Mouse (Mus musculus) liver, embryonic 13.5 days (tissue): ENCODE measurements around the gene Pin1rt1. TPM values are rescaled to one million over a fixed set of nuclear protein-coding genes. Genes with fewer than 3 reads are reported as not detected.

Experiments used
- ATAC-seq: fragments of 200-750 bp; cut with Nextera tagmentation; 2 replicates; pipeline ENCODE4 v1.8.0; 2017; ENCODE audit warnings: low read depth, mild to moderate bottlenecking, moderate number of reproducible peaks, moderate library complexity
- DNase-seq: peaks from one replicate; pipeline ENCODE4 v3.0.0; 2022
- H3K27ac ChIP-seq: fragments of 300-500 bp; sonication (generic); 2 replicates; pipeline ENCODE4 v1.5.1; 2015; ENCODE audit warnings: moderate library complexity, mild to moderate bottlenecking, inconsistent platforms
- H3K27me3 ChIP-seq: fragments of 300-500 bp; sonication (generic); 2 replicates; pipeline ENCODE4 v1.6.1; 2015; ENCODE audit warnings: mild to moderate bottlenecking, inconsistent platforms
- H3K36me3 ChIP-seq: fragments of 300-500 bp; sonication (generic); 2 replicates; pipeline ENCODE4 v1.6.1; 2015; ENCODE audit warnings: mild to moderate bottlenecking, inconsistent platforms
- H3K4me1 ChIP-seq: fragments of 300-500 bp; sonication (generic); replicated peaks from 2 replicates; pipeline ENCODE4 v1.6.1; 2015; ENCODE audit warnings: inconsistent platforms
- H3K4me2 ChIP-seq: fragments of 300-500 bp; sonication (generic); 2 replicates; pipeline ENCODE4 v1.6.1; 2015; ENCODE audit warnings: inconsistent platforms, mild to moderate bottlenecking, moderate library complexity
- H3K4me3 ChIP-seq: fragments of 300-500 bp; sonication (generic); replicated peaks from 2 replicates; pipeline ENCODE4 v1.5.1; 2015; ENCODE audit warnings: mild to moderate bottlenecking, inconsistent platforms
- H3K9ac ChIP-seq: fragments of 300-500 bp; sonication (generic); 2 replicates; pipeline ENCODE4 v1.6.1; 2015; ENCODE audit warnings: mild to moderate bottlenecking, inconsistent platforms
- H3K9me3 ChIP-seq: fragments of 300-500 bp; sonication (generic); replicated peaks from 2 replicates; pipeline ENCODE4 v1.6.1; 2016; ENCODE audit warnings: inconsistent platforms
- WGBS: fragments of 180-500 bp; shearing (Covaris S2); methylation state at CpG from one replicate; pipeline ENCODE4 v1.1.7; 2015; ENCODE audit not compliant: insufficient replicate concordance; 5-methylcytosine and 5-hydroxymethylcytosine counted together
- polyA plus RNA-seq: library from polyadenylated mRNA; unstranded; fragments of >200 nt; fragmentation: Nextera tagmentation; extraction: Ambion mirVana; gene quantifications from 2 replicates; pipeline ENCODE4 v1.2.1, GENCODE M21; 2015

Gene Pin1rt1
- not detected in 2 replicates for polyA plus RNA-seq

DNA sequence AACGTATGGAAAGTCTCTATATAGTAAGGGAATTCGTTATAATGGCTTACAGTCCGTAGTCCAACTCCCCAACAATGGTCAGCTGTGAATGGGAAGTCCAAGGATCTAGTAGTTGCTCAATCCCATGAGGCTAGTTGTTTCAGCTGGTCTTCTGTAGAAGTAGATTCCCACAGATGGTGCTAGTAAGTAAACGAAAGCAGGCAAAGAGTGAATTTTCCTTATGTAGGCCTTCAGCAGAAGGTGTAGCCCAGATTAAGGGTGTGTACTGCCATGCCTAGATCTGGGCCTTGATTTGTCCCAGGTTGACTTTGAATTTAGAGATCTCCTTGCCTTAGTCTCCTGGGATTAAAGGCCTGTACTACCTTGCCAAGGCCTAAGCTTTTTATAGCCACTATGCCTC, at the start of gene Pin1rt1:
Pin1rt1 (minus strand) TSS at position 101 of the 400 bp plus-strand sequence.
- Histone ChIP-seq H3K27me3 (peaks cover 27% of the 10 kb centered on the region), H3K4me2 (no peak within 1 kb of the TSS), H3K9me3 (no peaks in the 10 kb centered on the region), H3K27ac (no peak within 1 kb of the TSS), H3K4me3 (no peak within 1 kb of the TSS), H3K4me1 (peaks cover 4% of the 10 kb centered on the region), H3K36me3 (no peaks in the 10 kb centered on the region), H3K9ac (no peak within 1 kb of the TSS)
- 72% methylated on average over 4 of the region's 4 CpGs for WGBS
- ATAC-seq (no peak), DNase-seq (no peak)

DNA sequence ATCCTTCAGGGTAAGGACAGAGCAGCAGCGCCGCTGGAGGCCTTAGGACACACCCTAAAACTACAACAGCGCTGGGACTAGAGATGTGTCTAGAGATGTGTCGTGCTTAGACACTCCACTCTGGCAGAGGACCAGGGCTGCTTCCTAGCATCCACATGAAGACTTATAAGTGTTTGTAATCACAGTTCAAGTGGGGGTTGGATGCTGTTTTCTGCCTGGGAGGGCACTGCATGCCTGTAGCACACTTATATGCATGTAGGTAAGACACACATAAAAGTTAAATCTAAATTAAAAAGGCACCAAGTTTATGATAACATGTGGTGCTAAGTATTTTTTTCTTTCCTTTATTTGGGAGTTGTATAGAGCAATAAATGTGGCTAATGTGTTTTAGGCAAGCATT, 47.8 kb upstream of the Pin1rt1 start:
- 73% methylated on average over 4 of the region's 4 CpGs for WGBS
- no peak for ATAC-seq
- DNase-seq = no peak
- no peaks in the 10 kb centered on the region for H3K4me1 ChIP-seq
- peaks cover 9% of the 10 kb centered on the region for H3K36me3 ChIP-seq
- H3K4me3 ChIP-seq = no peak overlapping the region
- no peak overlapping the region for H3K4me2 ChIP-seq
- no peak overlapping the region for H3K27ac ChIP-seq
- H3K27me3 ChIP-seq = no peaks in the 10 kb centered on the region
- H3K9ac ChIP-seq = no peak overlapping the region
- no peaks in the 10 kb centered on the region for H3K9me3 ChIP-seq

- H3K9ac ChIP-seq = no peak overlapping the region
- H3K4me3 ChIP-seq = no peak overlapping the region
- DNase-seq (no peak), ATAC-seq (no peak)
- no peaks in the 10 kb centered on the region for H3K27me3 ChIP-seq
- 43% methylated on average over 8 of the region's 8 CpGs for WGBS
- H3K36me3 ChIP-seq = peaks cover 9% of the 10 kb centered on the region
- H3K9me3 ChIP-seq = no peaks in the 10 kb centered on the region
- no peak overlapping the region for H3K27ac ChIP-seq
- H3K4me1 ChIP-seq = no peaks in the 10 kb centered on the region
- H3K4me2 ChIP-seq = no peak overlapping the region
Measured at GRCm38 (mm10) chr2:104763134-104763703, 47.0 kb upstream of the Pin1rt1 start.

GRCm38 (mm10) chr2:104750611-104751010, 34.4 kb upstream of the Pin1rt1 start:
- 49% methylated on average over 3 of the region's 3 CpGs for WGBS
- Histone ChIP-seq H3K4me3 (no peak overlapping the region), H3K4me1 (no peaks in the 10 kb centered on the region), H3K9ac (no peak overlapping the region), H3K27me3 (no peaks in the 10 kb centered on the region), H3K9me3 (no peaks in the 10 kb centered on the region), H3K36me3 (no peaks in the 10 kb centered on the region), H3K4me2 (no peak overlapping the region), H3K27ac (no peak overlapping the region)
- ATAC-seq (no peak), DNase-seq (no peak)

GRCm38 (mm10) chr2:104748652-104749183, 32.5 kb upstream of the Pin1rt1 start:
- WGBS = 59% methylated on average over 5 of the region's 5 CpGs
- Histone ChIP-seq H3K9ac (no peak overlapping the region), H3K27me3 (no peaks in the 10 kb centered on the region), H3K4me2 (no peak overlapping the region), H3K9me3 (no peaks in the 10 kb centered on the region), H3K4me1 (no peaks in the 10 kb centered on the region), H3K36me3 (no peaks in the 10 kb centered on the region), H3K27ac (no peak overlapping the region), H3K4me3 (no peak overlapping the region)
- ATAC-seq = no peak
- DNase-seq = no peak

DNA sequence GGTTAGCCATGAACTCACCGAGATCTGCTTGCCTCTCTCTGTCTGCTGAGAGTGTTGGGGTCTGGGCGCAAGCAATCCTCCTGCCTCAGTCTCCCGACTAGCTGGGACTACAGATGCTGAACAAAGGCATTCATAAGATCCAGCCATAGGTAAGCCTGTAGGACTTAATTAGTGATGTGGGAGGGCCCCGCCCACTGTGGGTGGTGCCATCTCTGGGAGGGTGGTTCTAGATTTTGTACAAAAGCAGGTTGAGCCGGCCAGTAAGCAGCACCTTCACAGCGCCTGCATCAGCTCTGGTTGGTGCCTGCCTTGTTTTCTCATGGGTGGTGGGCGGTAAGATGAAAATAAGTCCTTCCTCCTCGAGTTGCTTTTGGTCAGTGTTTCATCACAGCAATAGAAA, 30.1 kb upstream of the Pin1rt1 start:
- Histone ChIP-seq H3K36me3 (no peaks in the 10 kb centered on the region), H3K4me2 (no peak overlapping the region), H3K27me3 (peaks cover 24% of the 10 kb centered on the region), H3K4me3 (no peak overlapping the region), H3K27ac (no peak overlapping the region), H3K4me1 (peaks cover 2% of the 10 kb centered on the region; the same call in 1 of the 2 replicates), H3K9ac (no peak overlapping the region), H3K9me3 (no peaks in the 10 kb centered on the region)
- no peak for ATAC-seq
- peak; percentile 34 for DNase-seq
- WGBS = 42% methylated on average over 8 of the region's 8 CpGs

- Histone ChIP-seq H3K4me1 (peaks cover 2% of the 10 kb centered on the region; the same call in 1 of the 2 replicates), H3K4me3 (no peak overlapping the region), H3K4me2 (no peak overlapping the region), H3K9ac (no peak overlapping the region), H3K9me3 (no peaks in the 10 kb centered on the region), H3K27ac (no peak overlapping the region), H3K36me3 (no peaks in the 10 kb centered on the region), H3K27me3 (peaks cover 41% of the 10 kb centered on the region)
- DNase-seq = no peak
- no peak for ATAC-seq
- WGBS = 46% methylated on average over 5 of the region's 5 CpGs
Measured at GRCm38 (mm10) chr2:104743971-104744370, 27.8 kb upstream of the Pin1rt1 start.

DNA sequence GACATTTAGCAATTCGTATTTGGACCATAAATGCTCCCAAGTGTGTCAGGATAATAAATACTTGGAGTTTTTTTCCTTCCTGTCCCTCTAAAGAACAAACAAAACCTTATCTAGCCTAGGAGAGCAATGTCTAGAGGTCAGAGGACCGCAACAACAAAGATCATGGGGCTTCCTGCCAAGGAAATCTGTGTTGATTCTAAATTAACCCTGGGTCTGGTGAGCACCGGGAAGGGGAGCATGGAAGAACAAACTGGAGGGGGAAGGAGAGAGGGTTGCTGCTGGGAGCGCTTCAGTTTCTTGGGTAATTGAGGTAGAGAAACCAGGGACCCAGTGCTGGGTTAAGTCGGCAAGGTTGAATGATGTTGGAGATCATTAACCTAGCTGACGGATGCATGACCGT, 27.0 kb upstream of the Pin1rt1 start:
- Histone ChIP-seq H3K4me1 (peaks cover 2% of the 10 kb centered on the region; the same call in 1 of the 2 replicates), H3K27me3 (peaks cover 41% of the 10 kb centered on the region), H3K4me2 (peak overlapping the region; percentile 82), H3K27ac (no peak overlapping the region), H3K9ac (peak overlapping the region; percentile 73), H3K36me3 (no peaks in the 10 kb centered on the region), H3K4me3 (peak overlapping the region; percentile 67), H3K9me3 (no peaks in the 10 kb centered on the region)
- no peak for DNase-seq
- peak; percentile 19; the same call in 1 of the 2 replicates for ATAC-seq
- WGBS = 13% methylated on average over 7 of the region's 7 CpGs

GRCm38 (mm10) chr2:104742741-104743064, 26.5 kb upstream of the Pin1rt1 start, which contains the start of gene Depdc7:
Depdc7 (minus strand) TSS chr2:104742878.
- DNase-seq = peak; percentile 90
- Histone ChIP-seq H3K4me1 (peaks cover 2% of the 10 kb centered on the region; the same call in 1 of the 2 replicates), H3K4me2 (peak within 1 kb of the TSS; percentile 82), H3K27ac (peak within 1 kb of the TSS; percentile 61), H3K4me3 (peak within 1 kb of the TSS; percentile 67), H3K9me3 (no peaks in the 10 kb centered on the region), H3K27me3 (peaks cover 41% of the 10 kb centered on the region), H3K9ac (peak within 1 kb of the TSS; percentile 73), H3K36me3 (no peaks in the 10 kb centered on the region)
- WGBS = under 1% methylated on average over 29 of the region's 31 CpGs
- peak; percentile 89 for ATAC-seq

GRCm38 (mm10) chr2:104741896-104742740, 25.9 kb upstream of the Pin1rt1 start:
- no peaks in the 10 kb centered on the region for H3K9me3 ChIP-seq
- H3K4me2 ChIP-seq = peak overlapping the region; percentile 82
- DNase-seq (no peak), ATAC-seq (no peak)
- peak overlapping the region; percentile 61 for H3K27ac ChIP-seq
- no peaks in the 10 kb centered on the region for H3K36me3 ChIP-seq
- peaks cover 2% of the 10 kb centered on the region; the same call in 1 of the 2 replicates for H3K4me1 ChIP-seq
- 7% methylated on average over 42 of the region's 46 CpGs for WGBS
- peak overlapping the region; percentile 67 for H3K4me3 ChIP-seq
- peak overlapping the region; percentile 73 for H3K9ac ChIP-seq
- H3K27me3 ChIP-seq = peaks cover 41% of the 10 kb centered on the region

DNA sequence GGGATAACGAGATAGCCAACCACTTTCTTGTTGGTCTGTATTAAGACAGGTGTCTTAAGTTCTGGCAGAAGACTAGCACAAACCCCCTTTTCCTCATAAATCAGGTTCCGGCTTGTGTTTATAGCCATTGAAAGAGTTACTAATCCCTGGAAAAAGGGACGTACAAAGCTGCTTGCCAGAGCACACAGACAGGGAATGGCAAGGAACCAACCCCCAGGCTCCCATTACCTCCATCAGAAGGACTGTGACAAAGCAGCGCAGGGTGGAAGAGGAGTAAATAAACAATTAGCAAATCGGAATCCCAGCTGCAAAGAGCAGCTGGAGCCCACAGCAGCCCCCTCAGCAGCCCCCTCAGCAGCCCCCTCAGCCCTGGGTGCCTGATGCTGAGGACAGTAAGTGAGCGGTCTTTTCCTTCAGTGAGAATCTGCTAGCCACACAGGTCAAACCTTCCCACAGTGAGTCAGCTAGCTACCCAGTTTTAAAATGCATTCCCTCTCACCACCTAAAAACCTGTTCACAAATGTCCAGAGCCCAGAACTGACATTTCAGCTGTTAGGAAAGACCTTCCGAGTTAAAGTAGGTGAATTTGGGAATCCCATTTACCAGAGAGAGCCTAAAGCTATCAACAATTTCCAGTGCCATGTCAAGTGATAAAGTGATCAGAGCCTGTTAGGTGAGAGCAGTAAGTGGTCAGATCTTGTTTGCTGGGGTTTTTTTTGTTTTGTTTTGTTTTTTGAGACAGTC, 25.0 kb upstream of the Pin1rt1 start:
- DNase-seq (no peak), ATAC-seq (no peak)
- no peak overlapping the region for H3K27ac ChIP-seq
- peaks cover 41% of the 10 kb centered on the region for H3K27me3 ChIP-seq
- peak overlapping the region; percentile 67 for H3K4me3 ChIP-seq
- WGBS = 53% methylated on average over 7 of the region's 7 CpGs
- H3K36me3 ChIP-seq = no peaks in the 10 kb centered on the region
- peaks cover 2% of the 10 kb centered on the region; the same call in 1 of the 2 replicates for H3K4me1 ChIP-seq
- H3K4me2 ChIP-seq = peak overlapping the region; percentile 82
- no peaks in the 10 kb centered on the region for H3K9me3 ChIP-seq
- H3K9ac ChIP-seq = 0 out of 2 replicates have a peak overlapping the region, but pooled peaks have one; percentile 73
